Mouse (Mus musculus) left cerebral cortex, postnatal 10 days (tissue): ENCODE measurements at regions not wholly inside any gene's neighbourhood (a gene's known extent, or its start where the extent isn't known, plus 50 kb on each side); places are given as distances from the start of the nearest gene placed in this dataset.
A peak's percentile ranks its signal among the peaks of the same experiment; 100 is the strongest.
"Not testable (repeated sequence)": the region's sequence is repeated elsewhere in the genome, so short reads cannot be mapped to it uniquely, and the experiment has no call there.

ENCODE experiments used
- DNase-seq, 2 experiments: peaks; one replicate each; pipeline ENCODE4 v3.0.0; 2021 to 2022; ENCODE audit warnings: low spot score in 2 of 2, mixed read lengths in 1 of 2; ENCODE audit errors: extremely low spot score in 1 of 2
- intact Hi-C: fragments of 180-260 bp; cut with DNase I; formaldehyde crosslinking; loops from one replicate; pipeline ENCODE4 v1.15.1; 2025

DNA sequence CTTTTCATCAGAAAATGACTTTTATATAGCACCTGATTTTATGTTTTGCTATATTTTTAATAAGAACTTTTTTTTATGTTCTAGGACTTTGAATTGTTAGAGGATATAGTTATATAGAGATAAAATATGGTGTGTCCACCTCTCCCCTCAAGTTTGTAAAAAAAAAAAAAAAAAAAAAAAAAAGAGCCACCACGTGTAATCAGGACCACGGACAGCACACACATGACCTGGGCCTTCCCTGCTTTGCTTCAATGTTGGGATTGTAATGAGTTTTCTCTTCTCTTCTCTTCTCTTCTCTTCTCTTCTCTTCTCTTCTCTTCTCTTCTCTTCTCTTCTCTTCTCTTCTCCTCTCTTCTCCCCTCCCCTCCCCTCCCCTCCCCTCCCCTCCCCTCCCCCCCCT, 78.5 kb downstream of the 1700010I14Rik start:
- intact Hi-C loops, DNase-seq: not testable (repeated sequence)

DNA sequence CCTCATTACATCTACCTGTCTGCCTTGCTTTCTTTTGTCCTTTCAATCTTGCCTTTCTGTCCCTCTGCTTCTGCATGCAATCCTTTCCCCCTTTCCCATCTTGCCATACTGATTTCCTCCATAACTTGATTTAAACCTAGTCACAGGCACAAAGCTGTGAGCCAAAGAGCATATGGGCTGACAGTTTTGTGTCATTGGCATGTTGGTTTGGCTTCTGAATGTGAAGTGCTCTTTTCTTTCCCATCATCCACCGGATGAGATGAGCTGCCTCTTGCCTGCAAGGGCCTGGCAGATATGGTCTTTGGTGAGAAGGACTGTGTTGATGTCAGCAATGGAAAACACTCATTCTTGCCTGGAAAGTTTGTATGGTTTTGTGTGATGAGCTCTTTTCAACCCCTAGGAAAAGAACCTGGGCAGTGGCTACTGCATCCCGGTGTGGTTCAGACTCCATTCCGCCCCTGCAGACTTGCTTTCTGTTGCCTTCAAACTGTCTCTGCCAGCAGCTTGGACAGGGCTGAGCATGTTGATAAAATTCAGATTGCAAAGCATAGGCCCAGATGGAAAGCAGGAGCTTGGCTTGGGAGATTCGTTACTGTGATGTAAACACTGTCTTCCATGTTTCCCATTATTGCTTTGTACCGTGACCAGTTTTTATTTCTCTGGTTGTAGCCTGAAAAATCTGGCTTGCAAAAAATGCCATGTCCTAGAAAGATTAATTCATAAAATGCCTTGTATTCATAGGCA, 80.9 kb downstream of the 1700010I14Rik start:
- no peak for DNase-seq
- intact Hi-C loops = no loop called here

DNA sequence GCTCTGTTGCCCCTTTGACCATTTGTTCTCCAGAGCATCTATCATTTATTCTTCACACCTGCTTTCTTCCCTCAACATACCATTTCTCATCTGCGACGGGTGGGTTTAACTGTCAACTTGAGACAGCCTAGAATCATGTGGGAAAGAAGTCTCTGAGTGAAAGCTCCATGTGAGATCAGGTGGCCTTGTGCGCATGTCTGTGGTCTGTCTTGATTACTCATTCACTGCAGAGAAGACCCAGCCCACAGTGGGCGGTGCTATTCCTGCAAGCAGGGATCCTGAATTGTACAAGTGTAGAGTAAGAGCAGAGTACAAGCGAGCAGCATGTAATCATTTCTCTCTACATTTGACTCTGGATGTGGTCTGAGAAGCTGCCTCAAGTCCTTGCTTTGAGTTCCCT, 95.5 kb downstream of the 1700010I14Rik start:
- DNase-seq = no peak
- intact Hi-C loops = no loop called here

DNA sequence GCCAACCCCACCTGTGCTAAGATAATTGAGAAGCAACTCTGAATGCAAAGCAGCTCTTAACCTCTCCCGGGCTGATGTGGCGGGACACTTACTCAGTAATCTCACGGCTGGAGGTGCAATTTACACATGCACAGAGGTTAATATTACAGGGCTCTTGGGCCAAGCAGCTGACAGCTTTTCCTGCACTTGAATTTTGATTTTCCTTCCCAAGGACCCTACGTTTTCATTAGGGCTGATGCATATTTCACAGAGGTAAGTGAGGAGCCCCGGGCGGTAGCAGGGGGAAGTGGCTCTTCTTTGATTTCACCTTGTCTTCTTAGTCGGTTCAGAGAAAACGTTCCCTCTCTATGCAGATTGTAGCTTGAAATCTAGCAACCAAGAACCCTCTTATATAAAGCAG, 139.7 kb downstream of the 1700010I14Rik start:
- intact Hi-C loops = no loop called here

DNA sequence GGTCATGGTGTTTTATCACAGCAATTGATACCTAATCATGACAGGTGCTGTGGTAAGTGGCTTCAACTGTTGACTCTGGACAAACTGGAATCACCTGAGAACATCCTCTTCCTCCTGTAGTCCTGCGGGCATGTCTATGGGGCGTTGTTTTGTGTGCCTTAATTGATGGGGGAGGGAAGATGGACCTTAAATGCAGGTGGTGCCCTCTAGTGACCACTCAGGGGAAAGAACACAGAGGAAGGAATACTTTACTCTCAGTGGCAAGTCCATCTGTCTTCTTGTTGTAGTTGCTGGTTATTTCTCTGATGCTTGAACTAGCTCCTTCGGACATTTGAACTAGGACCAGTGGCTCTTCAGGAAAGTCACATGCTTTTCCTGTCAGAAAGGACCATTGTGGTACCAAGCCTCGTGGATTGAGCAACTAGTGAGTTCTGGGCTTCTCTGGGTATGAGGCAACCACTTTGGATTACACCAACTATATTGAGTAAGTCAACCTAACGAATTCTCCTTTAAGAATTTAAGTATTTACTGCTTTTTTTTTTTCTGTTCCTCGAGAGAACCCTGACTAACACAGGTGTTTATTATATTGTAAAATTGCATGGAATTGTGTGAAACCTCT, 157.6 kb downstream of the 1700010I14Rik start:
- intact Hi-C loops = no loop called here
- DNase-seq = no peak

More for the DNA sequence above, 139.7 kb downstream of the 1700010I14Rik start:
- no peak for DNase-seq

DNA sequence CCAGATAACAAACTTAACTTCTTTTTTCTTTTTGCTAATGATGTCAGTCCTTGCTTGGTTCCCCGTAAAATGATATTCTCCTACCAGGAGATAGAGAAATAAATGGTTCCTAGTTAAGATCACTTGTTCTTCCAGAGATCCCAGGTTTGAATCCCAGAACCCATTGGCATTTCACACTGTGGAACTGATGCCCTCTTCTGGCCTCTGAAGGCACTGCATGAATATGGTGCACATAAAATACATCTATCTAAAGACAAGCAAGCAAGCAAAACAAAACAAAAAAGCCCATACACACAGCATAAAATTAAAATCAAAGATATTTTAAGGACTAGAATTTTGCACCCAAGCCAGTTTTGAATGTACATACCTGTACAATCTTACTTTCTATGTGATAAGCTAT, 162.5 kb downstream of the 1700010I14Rik start:
- intact Hi-C loops = no loop called here
- no peak for DNase-seq

DNA sequence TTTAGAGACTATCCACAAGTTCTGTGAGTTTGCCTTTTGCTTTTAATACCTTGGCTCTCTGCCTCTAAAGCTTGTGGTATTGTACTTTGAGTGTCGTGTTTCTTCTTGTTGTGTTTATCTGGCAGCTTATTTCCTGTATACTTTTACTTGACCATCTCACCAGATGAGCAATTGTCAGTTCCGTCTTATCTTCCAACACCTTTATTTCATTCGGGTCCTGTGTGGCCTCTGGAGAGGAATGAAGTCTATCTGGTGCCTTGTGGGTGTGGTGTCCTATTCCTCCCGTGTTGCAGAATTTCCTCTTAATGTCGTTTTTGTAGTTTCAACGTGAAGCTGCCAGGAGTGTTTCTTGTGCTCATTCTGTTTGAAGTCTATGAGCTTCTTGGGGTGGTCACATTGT, 174.0 kb downstream of the 1700010I14Rik start:
- intact Hi-C loops = no loop called here
- DNase-seq = no peak

DNA sequence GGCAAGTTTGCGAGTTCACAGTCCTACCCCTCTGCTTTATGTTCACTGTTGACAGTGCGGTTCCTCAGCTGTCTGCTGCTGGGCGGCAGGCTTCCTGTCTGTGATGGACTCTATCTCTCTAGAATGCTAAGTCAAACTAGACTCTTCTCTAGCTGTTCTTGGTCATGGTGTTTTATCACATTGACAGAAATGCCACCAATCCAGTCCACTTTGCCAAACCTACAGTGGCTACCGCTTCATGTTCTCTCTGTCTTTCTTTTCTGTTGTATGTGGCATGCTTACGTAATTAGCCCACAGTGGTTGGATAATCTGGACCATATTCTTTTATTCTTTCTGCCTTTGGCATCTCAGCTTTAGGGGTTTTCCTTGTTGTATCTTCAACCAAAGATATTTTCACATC, 174.5 kb downstream of the 1700010I14Rik start:
- no peak for DNase-seq
- intact Hi-C loops = no loop called here

DNA sequence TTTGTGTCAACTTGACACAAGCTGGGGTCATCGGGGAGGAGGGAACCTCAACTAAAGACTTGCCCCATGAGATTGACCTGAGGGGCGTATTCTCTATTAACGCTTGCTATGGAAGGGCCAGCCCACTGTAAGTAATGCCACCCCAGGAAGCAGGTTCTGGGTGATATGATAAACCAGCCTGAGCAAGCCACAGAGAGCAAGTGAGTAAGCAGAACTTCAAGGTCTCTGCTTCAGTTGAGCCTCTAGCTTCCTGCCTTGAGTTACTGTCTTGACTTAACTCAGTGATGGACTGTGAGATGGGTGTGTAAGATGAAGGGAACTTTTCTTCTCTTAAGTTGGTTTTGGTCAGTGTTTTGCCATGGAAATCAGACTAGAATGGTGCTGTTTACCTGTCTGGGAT, 175.2 kb downstream of the 1700010I14Rik start:
- no peak for DNase-seq
- intact Hi-C loops = no loop called here

DNA sequence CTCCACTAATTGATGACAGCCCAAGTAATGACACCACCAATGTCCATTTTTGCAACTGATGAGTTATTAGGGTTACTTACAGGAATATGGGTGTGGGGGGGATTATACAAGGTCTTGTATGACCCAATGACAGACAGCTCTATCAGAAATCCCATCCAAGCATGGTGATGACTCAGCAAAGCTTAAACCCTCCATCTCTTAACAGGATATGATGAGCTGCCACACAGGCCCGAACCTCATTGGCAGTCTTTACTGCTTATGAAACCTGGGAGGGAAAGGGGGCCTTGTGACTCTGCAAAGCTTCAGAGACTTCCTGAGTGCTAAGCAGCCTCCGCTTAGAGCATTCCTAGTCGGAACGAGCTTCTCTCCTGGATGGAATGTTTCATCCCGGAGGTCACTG, 176.4 kb downstream of the 1700010I14Rik start:
- intact Hi-C loops = no loop called here

DNA sequence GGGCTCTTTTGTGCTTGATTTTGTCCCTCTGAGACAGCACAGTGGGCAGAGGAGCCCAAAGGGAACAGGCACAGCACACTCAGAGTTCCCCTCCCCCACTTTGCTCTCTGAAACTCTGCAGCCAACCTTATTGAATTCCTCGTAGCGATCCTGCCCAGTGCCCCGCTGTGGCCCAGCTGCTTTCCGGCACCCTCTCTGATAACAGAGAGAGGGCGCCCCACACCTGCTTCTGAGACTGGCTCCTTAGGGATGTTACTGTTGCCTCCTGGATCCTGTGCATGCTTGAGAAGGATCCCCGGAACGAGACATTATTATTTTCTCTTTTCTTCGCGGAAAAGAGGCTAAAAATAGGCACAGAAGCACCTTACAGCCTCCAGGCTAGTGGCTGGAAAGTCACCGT, 179.0 kb downstream of the 1700010I14Rik start:
- DNase-seq = peak; percentile 71 to 72
- intact Hi-C loops = loop anchor here (5.0 kb wide), 2 partner anchors 135 to 590 kb away; no protein-coding TSS in a partner anchor

More for the DNA sequence above, 176.4 kb downstream of the 1700010I14Rik start:
- DNase-seq = no peak

DNA sequence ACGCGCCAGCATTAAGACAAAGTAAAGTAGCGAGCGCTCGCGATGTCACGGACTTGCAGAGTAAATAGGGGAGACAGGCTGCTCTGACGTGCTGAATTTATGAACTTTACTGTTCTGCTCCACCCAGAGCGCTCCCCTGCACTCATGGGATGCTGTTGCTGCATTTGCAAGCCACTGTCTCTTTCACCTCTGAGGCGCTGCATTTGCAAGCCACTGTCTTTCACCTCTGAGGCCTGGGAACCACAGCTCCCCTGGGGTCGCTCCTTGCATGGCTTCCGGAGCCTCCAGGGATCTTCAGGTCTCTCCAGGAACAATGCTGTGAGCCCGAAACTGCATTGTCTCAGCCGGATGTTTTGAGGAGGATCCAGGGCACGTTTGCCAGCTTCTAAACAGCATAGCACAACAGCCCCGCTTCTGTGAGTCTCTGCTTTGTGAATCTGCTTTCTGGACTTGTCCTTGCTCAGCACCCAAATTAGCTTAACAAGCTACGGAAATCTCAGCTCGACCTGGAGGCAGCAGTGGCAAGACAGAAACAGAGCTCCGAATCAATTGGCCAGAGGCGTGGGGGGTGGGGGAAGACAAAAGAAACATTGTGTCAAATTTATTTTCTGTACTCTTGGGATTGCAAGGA, 179.6 kb downstream of the 1700010I14Rik start:
- DNase-seq = peak; percentile 24 to 37
- intact Hi-C loops = loop anchor here (2.0 to 5.0 kb wide), 4 partner anchors 135 to 1149 kb away; no protein-coding TSS in a partner anchor

DNA sequence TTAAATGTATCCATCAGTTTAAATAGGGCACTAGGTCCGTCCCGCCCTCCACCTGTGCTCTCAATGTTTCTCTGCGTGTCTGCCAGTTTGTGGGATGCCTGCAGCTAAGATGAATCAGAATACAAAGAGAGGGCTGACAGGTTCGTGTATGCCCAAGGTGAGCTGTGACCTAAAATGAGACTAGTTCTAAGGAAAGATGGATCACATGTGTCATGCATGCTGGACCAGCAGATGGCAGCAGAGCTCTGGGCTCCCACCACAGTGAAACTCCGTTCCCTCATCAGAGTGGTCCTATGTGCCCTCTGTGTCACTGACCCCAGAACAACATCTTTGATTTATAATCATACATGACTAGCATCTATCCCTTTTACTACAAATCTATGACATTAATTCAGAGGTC, 180.3 kb downstream of the 1700010I14Rik start:
- DNase-seq = peak; percentile 80 to 84
- intact Hi-C loops = loop anchor here (2.0 to 5.0 kb wide), 4 partner anchors 136 to 1148 kb away; no protein-coding TSS in a partner anchor

DNA sequence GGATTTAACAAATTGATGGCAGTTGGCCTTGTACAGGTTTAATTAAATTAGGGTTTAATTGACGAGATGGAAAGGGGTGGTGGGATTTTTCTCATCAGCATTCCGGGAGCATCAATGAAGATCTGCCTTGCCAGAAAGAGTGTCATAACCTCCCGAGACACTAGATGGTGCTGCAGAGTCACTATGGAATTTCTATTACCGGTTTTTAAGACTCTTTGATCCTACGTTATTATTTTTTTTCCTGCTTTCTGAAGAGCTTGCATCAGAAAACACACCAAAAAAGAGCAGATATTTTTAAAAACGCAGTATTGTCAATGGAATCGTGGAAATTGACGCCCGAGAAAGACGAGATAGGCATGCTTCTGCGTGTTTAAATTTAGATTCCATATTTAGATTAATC, 181.2 kb downstream of the 1700010I14Rik start:
- DNase-seq = peak; percentile 70 to 86
- intact Hi-C loops = loop anchor here (2.0 to 5.0 kb wide), 4 partner anchors 137 to 1147 kb away; no protein-coding TSS in a partner anchor

DNA sequence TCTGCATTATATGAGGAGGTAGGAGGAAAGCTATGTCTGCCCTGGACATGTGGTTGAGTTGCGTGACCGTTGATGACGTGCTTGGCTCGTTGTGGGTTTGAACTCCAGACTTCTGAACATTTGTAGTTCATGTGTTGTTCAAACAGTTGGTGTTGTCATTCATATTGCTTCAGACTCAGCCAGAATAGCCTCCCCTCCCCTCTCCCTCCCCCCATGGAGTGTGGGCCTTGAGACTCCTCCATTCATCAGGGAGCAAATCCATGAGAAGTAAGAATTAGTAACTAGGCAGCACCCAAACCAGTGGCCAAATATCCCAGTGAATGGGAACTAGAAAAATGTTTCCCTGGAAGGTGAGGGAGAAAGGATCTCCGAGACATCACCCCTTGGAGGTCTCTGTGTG, 209.0 kb downstream of the 1700010I14Rik start:
- intact Hi-C loops = no loop called here
- no peak for DNase-seq

DNA sequence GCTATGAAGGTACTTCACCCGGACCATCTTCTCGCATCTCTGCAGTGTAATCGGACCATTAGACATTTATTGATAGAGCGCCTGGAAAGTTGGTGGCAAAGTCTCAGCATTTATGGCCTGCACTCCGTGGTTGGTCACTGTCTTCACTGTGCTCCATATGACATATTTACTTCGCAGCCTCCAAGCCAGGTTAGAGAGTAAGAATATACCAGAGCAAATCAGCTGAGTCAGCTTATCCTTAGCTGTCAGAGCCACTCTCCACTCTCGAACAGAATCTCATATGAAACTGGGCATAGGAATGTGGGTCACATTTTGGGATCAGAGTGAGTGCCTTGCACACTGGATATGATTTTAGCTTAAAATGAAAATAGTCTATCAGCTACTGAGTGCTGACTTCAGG, 212.3 kb downstream of the 1700010I14Rik start:
- intact Hi-C loops = no loop called here
- no peak for DNase-seq

DNA sequence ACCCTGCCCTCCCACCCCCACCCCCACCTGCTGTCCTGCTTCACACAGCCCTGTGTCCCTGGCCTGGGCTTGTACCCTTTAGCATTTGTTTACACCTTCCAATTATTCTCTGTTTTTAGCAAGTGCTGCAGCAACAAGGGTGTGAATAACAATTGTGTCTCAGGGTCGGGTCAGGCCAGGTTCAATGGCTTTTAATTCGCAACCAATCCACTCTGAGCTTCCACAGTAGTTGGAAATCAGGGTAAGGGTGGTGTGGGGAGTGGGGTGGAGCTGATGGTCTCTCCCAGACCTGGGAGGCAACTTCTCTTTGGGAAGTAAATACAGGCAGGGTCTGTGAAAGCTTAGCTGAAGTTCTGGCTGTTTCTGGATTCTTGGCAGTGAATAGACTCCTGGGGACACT, 214.4 kb downstream of the 1700010I14Rik start:
- intact Hi-C loops = no loop called here
- no peak for DNase-seq

DNA sequence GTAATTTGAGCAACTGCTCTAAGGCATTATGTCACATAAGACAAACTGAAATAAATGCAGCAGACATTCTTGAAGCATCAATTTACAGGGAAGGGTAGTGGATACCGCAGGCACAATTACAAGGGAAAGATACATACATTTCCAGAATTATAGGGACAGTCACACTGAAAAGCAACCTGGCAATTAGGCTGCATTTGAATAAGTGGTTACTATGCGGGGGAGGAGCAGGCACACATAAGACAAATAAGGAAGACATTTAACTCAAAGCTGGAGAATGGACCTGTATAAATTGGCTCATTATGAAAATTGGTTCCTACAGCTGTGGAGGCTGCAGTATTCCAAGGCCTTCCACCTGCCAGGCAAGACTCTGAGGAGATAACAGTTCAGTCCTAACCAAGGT, 211.2 kb upstream of the Gm17728 start:
- no peak for DNase-seq
- intact Hi-C loops = no loop called here

DNA sequence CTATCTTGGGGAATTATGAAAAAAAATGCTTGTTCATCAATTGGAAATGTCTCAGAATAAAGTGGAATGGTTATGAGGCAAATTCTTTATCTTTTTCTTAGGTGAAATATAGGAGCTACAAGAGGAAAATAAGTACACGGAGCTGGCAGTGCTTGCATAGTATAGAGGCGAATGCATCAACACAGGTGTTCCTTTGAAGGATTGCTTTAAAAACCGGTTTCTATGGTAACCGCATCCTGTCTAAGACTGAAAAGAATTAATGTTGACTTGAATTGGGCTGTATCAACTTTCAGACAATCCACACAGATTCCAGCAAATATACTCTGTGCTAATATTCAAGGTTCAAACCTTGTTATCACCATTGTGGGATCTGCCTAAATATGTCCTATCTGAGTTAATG, 198.8 kb upstream of the Gm17728 start:
- DNase-seq = no peak
- intact Hi-C loops = no loop called here
